Mouse (Mus musculus) erythroblast, embryonic 14.5 days (primary cell): ENCODE measurements around the gene Prf1.

Experiments
- GATA1 ChIP-seq: IDR thresholded peaks from 2 replicates; pipeline ENCODE4 v1.6.1; 2012; ENCODE audit warnings: low read length, inconsistent platforms, mixed read lengths
- TAL1 ChIP-seq: IDR thresholded peaks from 3 replicates; pipeline ENCODE4 v1.6.1; 2012; ENCODE audit warnings: low read length, inconsistent platforms, mixed read lengths

GRCm38 (mm10) chr10:61249951-61250350 lies 47.7 kb upstream of the Prf1 start:
- TF ChIP-seq GATA1 (no peak), TAL1 (no peak)
